Mouse (Mus musculus) liver, embryonic 16.5 days (tissue): ENCODE results near the gene Arl2bp. TPM values are rescaled to one million over a fixed set of nuclear protein-coding genes. Genes with fewer than 3 reads are reported as not detected.
A peak's percentile ranks its signal among the peaks of the same experiment; 100 is the strongest.

ENCODE experiments used
- ATAC-seq: fragments of 200-750 bp; cut with Nextera tagmentation; 2 replicates; pipeline ENCODE4 v1.8.0; 2017; ENCODE audit warnings: low read depth, mild to moderate bottlenecking, moderate number of reproducible peaks, moderate library complexity
- H3K27ac ChIP-seq: fragments of 300-500 bp; sonication (generic); 2 replicates; pipeline ENCODE4 v1.5.1; 2014; ENCODE audit warnings: mild to moderate bottlenecking, low read length
- H3K27me3 ChIP-seq: fragments of 300-500 bp; sonication (generic); 2 replicates; pipeline ENCODE4 v1.6.1; 2014; ENCODE audit warnings: low read depth, low read length, mixed read lengths; ENCODE audit not compliant: control insufficient read depth, insufficient read depth
- H3K36me3 ChIP-seq: fragments of 300-500 bp; sonication (generic); 2 replicates; pipeline ENCODE4 v1.6.1; 2014; ENCODE audit warnings: mild to moderate bottlenecking; ENCODE audit not compliant: control insufficient read depth, insufficient read depth
- H3K4me1 ChIP-seq: fragments of 300-500 bp; sonication (generic); 2 replicates; pipeline ENCODE4 v1.6.1; 2014; ENCODE audit warnings: low read depth, low read length, mixed read lengths; ENCODE audit not compliant: control insufficient read depth
- H3K4me2 ChIP-seq: fragments of 300-500 bp; sonication (generic); 2 replicates; pipeline ENCODE4 v1.6.1; 2014; ENCODE audit warnings: low read depth, low read length, mixed read lengths
- H3K4me3 ChIP-seq: fragments of 300-500 bp; sonication (generic); 2 replicates; pipeline ENCODE4 v1.5.1; 2014; ENCODE audit warnings: low read depth, mild to moderate bottlenecking, low read length
- H3K9ac ChIP-seq: fragments of 300-500 bp; sonication (generic); 2 replicates; pipeline ENCODE4 v1.6.1; 2014; ENCODE audit warnings: low read depth, low read length
- H3K9me3 ChIP-seq: fragments of 300-500 bp; sonication (generic); replicated peaks from 2 replicates; pipeline ENCODE4 v1.6.1; 2016; ENCODE audit warnings: low read length; ENCODE audit not compliant: control insufficient read depth
- WGBS: fragments of 180-500 bp; shearing (Covaris S2); extraction: QIAGEN DNeasy Blood & Tissue Kit; methylation state at CpG from one replicate; pipeline ENCODE4 v1.1.7; 2014; ENCODE audit not compliant: insufficient replicate concordance; 5-methylcytosine and 5-hydroxymethylcytosine counted together
- polyA plus RNA-seq: library from polyadenylated mRNA; unstranded; fragments of >200 nt; fragmentation: Nextera tagmentation; extraction: Ambion mirVana; gene quantifications from 2 replicates; pipeline ENCODE4 v1.2.1, GENCODE M21; 2015

The Arl2bp gene
- polyA plus RNA-seq, 1 experiment from 2014 or later, result 19.5 TPM

- Histone ChIP-seq H3K4me1 (peaks cover 23% of the 10 kb centered on the region), H3K9ac (no peak overlapping the region), H3K36me3 (no peaks in the 10 kb centered on the region), H3K27me3 (peaks cover 24% of the 10 kb centered on the region), H3K4me3 (no peak overlapping the region), H3K4me2 (no peak overlapping the region), H3K27ac (no peak overlapping the region), H3K9me3 (no peaks in the 10 kb centered on the region)
- 37% methylated on average over 4 of the region's 4 CpGs for WGBS
- no peak for ATAC-seq
Observed at GRCm38 (mm10) chr8:94700421-94700935, 34.1 kb downstream of the Arl2bp start.

- Histone ChIP-seq H3K36me3 (no peaks in the 10 kb centered on the region), H3K9me3 (no peaks in the 10 kb centered on the region), H3K9ac (no peak overlapping the region), H3K27me3 (peaks cover 7% of the 10 kb centered on the region), H3K4me2 (peak overlapping the region; percentile 66), H3K4me3 (no peak overlapping the region), H3K4me1 (peaks cover 14% of the 10 kb centered on the region), H3K27ac (no peak overlapping the region)
- 57% methylated on average over 3 of the region's 3 CpGs for WGBS
- no peak for ATAC-seq
Observed at GRCm38 (mm10) chr8:94702156-94702555, 35.8 kb downstream of the Arl2bp start.

- H3K27me3 ChIP-seq, result peaks cover under 1% of the 10 kb centered on the region; the same call in 1 of the 2 replicates
- H3K36me3 ChIP-seq, result no peaks in the 10 kb centered on the region
- 0 out of 2 replicates have a peak overlapping the region, but pooled peaks have one; percentile 18 for H3K27ac ChIP-seq
- H3K4me3 ChIP-seq, result peak overlapping the region; percentile 60
- H3K9me3 ChIP-seq, result no peaks in the 10 kb centered on the region
- H3K4me1 ChIP-seq, result peaks cover 14% of the 10 kb centered on the region
- peak overlapping the region; percentile 66 for H3K4me2 ChIP-seq
- under 1% methylated on average over 35 of the region's 35 CpGs for WGBS
- ATAC-seq, result peak; percentile 81
- peak overlapping the region; percentile 57 for H3K9ac ChIP-seq
Observed at GRCm38 (mm10) chr8:94702844-94703813, 36.7 kb downstream of the Arl2bp start.

- Histone ChIP-seq H3K9me3 (no peaks in the 10 kb centered on the region), H3K27me3 (no peaks in the 10 kb centered on the region), H3K4me3 (peak overlapping the region; percentile 67), H3K27ac (peak overlapping the region; percentile 16; the same call in 1 of the 2 replicates), H3K4me2 (peak overlapping the region; percentile 94), H3K9ac (peak overlapping the region; percentile 71), H3K4me1 (peaks cover 14% of the 10 kb centered on the region), H3K36me3 (no peaks in the 10 kb centered on the region)
- peak; percentile 89 for ATAC-seq
- WGBS, result under 1% methylated on average over 35 of the region's 35 CpGs
Observed at GRCm38 (mm10) chr8:94703972-94704668, 37.7 kb downstream of the Arl2bp start.

- no peaks in the 10 kb centered on the region for H3K27me3 ChIP-seq
- no peak for ATAC-seq
- H3K27ac ChIP-seq, result peak overlapping the region; percentile 16; the same call in 1 of the 2 replicates
- H3K9me3 ChIP-seq, result no peaks in the 10 kb centered on the region
- peaks cover 14% of the 10 kb centered on the region for H3K4me1 ChIP-seq
- H3K36me3 ChIP-seq, result no peaks in the 10 kb centered on the region
- peak overlapping the region; percentile 71 for H3K9ac ChIP-seq
- peak overlapping the region; percentile 94 for H3K4me2 ChIP-seq
- WGBS, result 11% methylated on average over 9 of the region's 9 CpGs
- H3K4me3 ChIP-seq, result peak overlapping the region; percentile 67
Observed at GRCm38 (mm10) chr8:94704669-94704984, 38.2 kb downstream of the Arl2bp start.

- Histone ChIP-seq H3K9ac (no peak overlapping the region), H3K27me3 (no peaks in the 10 kb centered on the region), H3K36me3 (no peaks in the 10 kb centered on the region), H3K4me2 (no peak overlapping the region), H3K9me3 (no peaks in the 10 kb centered on the region), H3K27ac (no peak overlapping the region), H3K4me3 (no peak overlapping the region), H3K4me1 (peaks cover 14% of the 10 kb centered on the region)
- WGBS, result 66% methylated on average over 10 of the region's 10 CpGs
- ATAC-seq, result no peak
Observed at GRCm38 (mm10) chr8:94705581-94706245, 39.3 kb downstream of the Arl2bp start.

GRCm38 (mm10) chr8:94706732-94707395 is 40.5 kb downstream of the Arl2bp start:
- no peaks in the 10 kb centered on the region for H3K9me3 ChIP-seq
- no peak overlapping the region for H3K9ac ChIP-seq
- no peak for ATAC-seq
- H3K4me1 ChIP-seq, result peaks cover 14% of the 10 kb centered on the region
- H3K4me2 ChIP-seq, result no peak overlapping the region
- 61% methylated on average over 9 of the region's 9 CpGs for WGBS
- no peaks in the 10 kb centered on the region for H3K36me3 ChIP-seq
- no peak overlapping the region for H3K4me3 ChIP-seq
- no peaks in the 10 kb centered on the region; the same call in 1 of the 2 replicates for H3K27me3 ChIP-seq
- H3K27ac ChIP-seq, result no peak overlapping the region

GRCm38 (mm10) chr8:94710336-94710735 is 43.9 kb downstream of the Arl2bp start:
- no peak for ATAC-seq
- H3K4me2 ChIP-seq, result no peak overlapping the region
- no peak overlapping the region for H3K9ac ChIP-seq
- H3K4me3 ChIP-seq, result no peak overlapping the region
- peaks cover 6% of the 10 kb centered on the region for H3K27me3 ChIP-seq
- 54% methylated on average over 8 of the region's 8 CpGs for WGBS
- H3K4me1 ChIP-seq, result no peaks in the 10 kb centered on the region; the same call in 1 of the 2 replicates
- no peaks in the 10 kb centered on the region for H3K36me3 ChIP-seq
- no peaks in the 10 kb centered on the region for H3K9me3 ChIP-seq
- no peak overlapping the region for H3K27ac ChIP-seq
